In the genomic region with DNA sequence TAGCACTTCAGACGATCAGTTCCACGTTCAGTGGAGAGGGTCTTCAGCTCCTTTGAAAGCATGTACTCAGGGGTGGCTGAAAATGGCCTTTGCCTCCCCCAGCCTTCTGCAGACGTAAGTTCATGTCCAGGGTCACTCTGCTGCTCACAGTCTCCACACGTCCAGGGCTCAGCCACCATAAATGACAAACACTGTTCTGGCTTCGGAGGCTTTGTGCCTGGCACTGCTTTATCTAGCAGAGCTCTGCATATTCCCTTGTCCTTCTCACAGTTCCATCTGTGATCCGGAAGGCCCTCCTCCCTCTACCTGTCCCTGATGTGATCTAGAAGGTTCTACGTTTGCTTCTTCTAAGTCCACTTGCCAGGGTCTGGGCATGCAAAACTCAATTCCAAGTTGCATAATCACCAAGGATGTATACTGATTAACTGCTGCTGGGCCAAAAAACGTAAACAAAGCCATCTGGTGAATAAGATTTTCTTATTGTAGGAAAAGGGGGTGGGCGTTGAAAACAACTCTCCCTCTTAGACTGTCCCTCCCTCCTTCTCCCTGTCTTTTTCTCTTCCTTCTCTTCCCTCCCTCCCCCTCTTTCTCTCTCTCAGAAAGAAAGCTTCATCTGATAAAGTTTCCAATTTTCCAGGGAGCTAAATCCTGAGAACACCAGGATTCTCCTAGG, we compare ENCODE assay signal across 9 mouse cellular contexts.
"Had no signal": no experiment of that assay in that cellular context is flagged by ENCODE, and none has a peak within 500 bp of the region (broad histone marks: within the 10 kb centered on the region; RNA-seq: fewer than 3 reads in every experiment).

No protein-coding gene starts in this region.

- DNase-seq: kidney, adult 2 months; kidney, postnatal 14 days; left cerebral cortex, postnatal 4 days; lung, adult 18-20 months; lung, postnatal 36 days; midbrain, embryonic 14.5 days; right cerebral cortex, adult 18-20 months; right cerebral cortex, postnatal 25 days; thymus, postnatal 36 days had no signal
